Mouse (Mus musculus): Measurements from ENCODE around the gene Ccnjl.

DNA sequence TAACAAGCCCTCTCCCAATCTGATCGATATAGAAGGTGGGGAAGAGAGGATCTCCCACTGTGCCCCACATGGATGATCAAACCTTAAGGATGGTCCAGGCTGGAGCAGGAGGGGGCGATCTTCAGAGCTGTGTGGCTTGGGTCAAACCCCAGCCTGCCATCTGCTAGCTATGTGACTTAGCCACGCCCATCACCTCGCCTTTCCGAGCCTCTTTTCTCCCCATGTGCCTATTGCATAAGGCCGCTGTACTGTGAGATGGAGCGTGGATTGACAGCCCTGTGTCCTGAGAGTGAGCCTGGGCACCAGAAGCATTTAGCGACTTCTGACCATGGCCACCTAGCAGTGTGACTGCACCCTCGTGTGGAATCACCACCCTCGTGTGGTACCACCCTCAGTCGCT, 43.9 kb upstream of the Ccnjl start:
- TF ChIP-seq CTCF (IDR thresholded peaks at IDR 0.05; ENCODE audit: low read depth) (no peak), EP300 (IDR thresholded peaks at IDR 0.05; ENCODE audit: low read depth) (no peak)

Measured in heart, postnatal 0 days (tissue).